Mouse (Mus musculus) CH12.LX (cell line): ENCODE data around the gene Zscan29. TPM values are rescaled to one million over a fixed set of nuclear protein-coding genes. Genes with fewer than 3 reads are reported as not detected.

Source experiments
- DNase-seq: peaks from one replicate; pipeline ENCODE4 v3.0.0-alpha.2; 2013; ENCODE audit errors: extremely low read depth
- H3K27ac ChIP-seq: 2 replicates; pipeline ENCODE4 v1.5.1; 2012; ENCODE audit warnings: low read depth, mild to moderate bottlenecking, control low read depth, moderate library complexity; ENCODE audit not compliant: insufficient read depth
- H3K27me3 ChIP-seq: replicated peaks from 2 replicates; pipeline ENCODE3; 2012; ENCODE audit warnings: inconsistent platforms
- H3K36me3 ChIP-seq, 2 experiments: replicated peaks in 1 of 2; 2 replicates each; pipeline versions ENCODE3 to v1.6.1; 2012; ENCODE audit warnings: inconsistent platforms in 1 of 2, low read length in 1 of 2, mild to moderate bottlenecking in 1 of 2, mixed read lengths in 1 of 2, moderate library complexity in 1 of 2; ENCODE audit not compliant: control insufficient read depth in 1 of 2, insufficient read depth in 1 of 2
- H3K4me1 ChIP-seq, 2 experiments: 2 replicates each; pipeline ENCODE4 v1.6.1; 2012; ENCODE audit warnings: inconsistent platforms in 1 of 2, moderate library complexity in 1 of 2; ENCODE audit not compliant: insufficient read depth in 2 of 2, control insufficient read depth in 1 of 2
- H3K4me2 ChIP-seq: 2 replicates; pipeline ENCODE4 v1.6.1; 2012; ENCODE audit warnings: low read depth, mild to moderate bottlenecking, control low read depth; ENCODE audit not compliant: poor library complexity, insufficient read depth, severe bottlenecking
- H3K4me3 ChIP-seq, 3 experiments: fragments of 150-350 bp in 1 of 3; sonication (generic) in 1 of 3; replicated peaks in 1 of 3; 2 replicates each; pipeline versions ENCODE3 to v1.5.1; 2011 to 2012; ENCODE audit warnings: low read depth in 2 of 3, low read length in 2 of 3, mild to moderate bottlenecking in 2 of 3, moderate library complexity in 2 of 3, control low read depth in 1 of 3, improper control_type of control experiment in 1 of 3, inconsistent platforms in 1 of 3, mixed read lengths in 1 of 3; ENCODE audit not compliant: poor library complexity in 1 of 3
- H3K79me2 ChIP-seq: replicated peaks from 2 replicates; pipeline ENCODE4 v1.6.1; 2012; ENCODE audit warnings: mild to moderate bottlenecking, moderate library complexity; ENCODE audit not compliant: control insufficient read depth, poor library complexity, insufficient read depth, severe bottlenecking; ENCODE audit errors: extremely low read depth
- H3K9ac ChIP-seq: 2 replicates; pipeline ENCODE4 v1.6.1; 2012; ENCODE audit warnings: low read depth, mild to moderate bottlenecking, control low read depth, moderate library complexity; ENCODE audit not compliant: insufficient read depth
- H3K9me3 ChIP-seq: replicated peaks from 2 replicates; pipeline ENCODE3; 2012; ENCODE audit warnings: low read length, inconsistent platforms, mixed read lengths
- BHLHE40 ChIP-seq: IDR thresholded peaks from 2 replicates; pipeline ENCODE4 v1.6.1; 2011; ENCODE audit warnings: mild to moderate bottlenecking, low read depth, low read length, improper control_type of control experiment
- CTCF ChIP-seq, 2 experiments: IDR thresholded peaks in 1 of 2; conservative IDR thresholded peaks in 1 of 2; 2 replicates each; pipeline ENCODE4 v1.5.1; 2011 to 2012; ENCODE audit warnings: low read depth in 2 of 2, low read length in 2 of 2, improper control_type of control experiment in 1 of 2, inconsistent platforms in 1 of 2, mild to moderate bottlenecking in 1 of 2, moderate library complexity in 1 of 2
- EP300 ChIP-seq: IDR thresholded peaks from 2 replicates; pipeline ENCODE4 v1.6.1; 2011; ENCODE audit warnings: low read length, improper control_type of control experiment
- GABPA ChIP-seq: IDR thresholded peaks from 2 replicates; pipeline ENCODE4 v1.6.1; 2012; ENCODE audit warnings: low read depth, low read length, improper control_type of control experiment, inconsistent platforms; ENCODE audit not compliant: insufficient replicate concordance
- HCFC1 ChIP-seq: IDR thresholded peaks from 2 replicates; pipeline ENCODE4 v1.6.1; 2012; ENCODE audit warnings: low read depth, mild to moderate bottlenecking, inconsistent platforms, low read length, improper control_type of control experiment
- KAT2A ChIP-seq: IDR thresholded peaks from 2 replicates; pipeline ENCODE4 v1.6.1; 2012; ENCODE audit warnings: low read length, improper control_type of control experiment, inconsistent platforms; ENCODE audit not compliant: insufficient replicate concordance
- MAFK ChIP-seq: IDR thresholded peaks from 2 replicates; pipeline ENCODE4 v1.6.1; 2011; ENCODE audit warnings: low read length, improper control_type of control experiment; ENCODE audit not compliant: insufficient replicate concordance
- RAD21 ChIP-seq: IDR thresholded peaks from 2 replicates; pipeline ENCODE4 v1.6.1; 2011; ENCODE audit warnings: low read depth, mild to moderate bottlenecking, low read length, improper control_type of control experiment, moderate library complexity
- SMC3 ChIP-seq: IDR thresholded peaks from 2 replicates; pipeline ENCODE4 v1.6.1; 2011; ENCODE audit warnings: low read depth, low read length, improper control_type of control experiment
- UBTF ChIP-seq: IDR thresholded peaks from 2 replicates; pipeline ENCODE4 v1.6.1; 2012; ENCODE audit warnings: low read depth, mild to moderate bottlenecking, inconsistent platforms, low read length, improper control_type of control experiment, moderate library complexity
- USF1 ChIP-seq: IDR thresholded peaks from 2 replicates; pipeline ENCODE4 v1.6.1; 2014; ENCODE audit warnings: low read depth, mild to moderate bottlenecking, inconsistent platforms, low read length, improper control_type of control experiment
- ZC3H11A ChIP-seq: IDR thresholded peaks from 2 replicates; pipeline ENCODE4 v1.6.1; 2012; ENCODE audit warnings: low read depth, mild to moderate bottlenecking, inconsistent platforms, low read length, improper control_type of control experiment
- ZKSCAN1 ChIP-seq: IDR thresholded peaks from 2 replicates; pipeline ENCODE4 v1.6.1; 2012; ENCODE audit warnings: low read depth, inconsistent platforms, low read length, improper control_type of control experiment, borderline replicate concordance
- dilution Hi-C: fragments of 300-500 bp; cut with MboI; formaldehyde crosslinking; loops from 2 replicates; pipeline ENCODE4 v1.14.3; 2020; ENCODE audit warnings: low sequenced_read_pairs; ENCODE audit not compliant: extremely low pct_unique_long_range_greater_than_20kb, extremely low pct_ligation_motif_present
- in situ Hi-C: fragments of 300-500 bp; cut with MboI; formaldehyde crosslinking; loops from 3 replicates; pipeline ENCODE4 v1.14.3; 2019; ENCODE audit warnings: low sequenced_read_pairs, low pct_ligation_motif_present, low pct_unique_long_range_greater_than_20kb, mixed read lengths
- polyA plus RNA-seq: library from polyadenylated mRNA; unstranded; fragments of >175 nt; gene quantifications from 2 replicates; pipeline ENCODE4 v1.2.1, GENCODE M21; 2012; ENCODE audit warnings: low read depth; ENCODE audit not compliant: insufficient read length
- total RNA-seq, 2 experiments: library from RNA; depleted of rRNA; stranded (reverse); fragments of 300-350 nt in 1 of 2; fragments of >200 nt in 1 of 2; gene quantifications; 2 replicates each; pipeline ENCODE4 v1.2.3; 2012 to 2014

Gene Zscan29
- total and polyA plus RNA-seq, 3 experiments, result 4.9 to 7.3 (median 6.8) TPM

- in situ Hi-C loops, result no loop called here
- peaks cover 47 to 78% of the 10 kb centered on the region in 2 experiments for H3K36me3 ChIP-seq
Observed at GRCm38 (mm10) chr2:121183431-121183830, 12.5 kb upstream of the Zscan29 start.

GRCm38 (mm10) chr2:121178828-121179479, 8.0 kb upstream of the Zscan29 start:
- Histone ChIP-seq H3K4me1 (peaks cover 0 to 9% of the 10 kb centered on the region in 2 experiments; a peak in 1 of 4 replicates), H3K4me3 (no peak overlapping the region), H3K9ac (no peak overlapping the region), H3K79me2 (no peaks in the 10 kb centered on the region), H3K27me3 (no peaks in the 10 kb centered on the region), H3K4me2 (no peak overlapping the region), H3K36me3 (peaks cover 49 to 83% of the 10 kb centered on the region in 2 experiments), H3K27ac (no peak overlapping the region), H3K9me3 (no peaks in the 10 kb centered on the region)
- TF ChIP-seq MAFK, result no peak
- peak in 1 of 2 experiments; percentile 44; a peak in 2 of 4 replicates for TF ChIP-seq CTCF (conservative IDR thresholded peaks at IDR 0.05 in 1 of 2, IDR thresholded peaks at IDR 0.05 in 1 of 2; ENCODE audit: low read depth in 2 of 2, low read length in 2 of 2)
- TF ChIP-seq RAD21, result peak; percentile 17
- in situ Hi-C loops (no loop called here), dilution Hi-C loops (no loop called here)
- no peak for DNase-seq

More at GRCm38 (mm10) chr2:121183431-121183830, 12.5 kb upstream of the Zscan29 start:
- Histone ChIP-seq H3K4me2 (no peak overlapping the region), H3K4me1 (no peaks in the 10 kb centered on the region), H3K27ac (no peak overlapping the region)
- dilution Hi-C loops, result no loop called here
- TF ChIP-seq GABPA, result no peak
- TF ChIP-seq EP300, result no peak
- TF ChIP-seq USF1, result no peak
- no peak for TF ChIP-seq ZC3H11A
- no peak for TF ChIP-seq ZKSCAN1
- TF ChIP-seq KAT2A, result no peak
- no peak for TF ChIP-seq SMC3
- TF ChIP-seq, all 38 proteins: peak for 0
- H3K4me3 ChIP-seq, result no peak overlapping the region
- H3K9me3 ChIP-seq, result no peaks in the 10 kb centered on the region
- no peaks in the 10 kb centered on the region for H3K79me2 ChIP-seq
- no peaks in the 10 kb centered on the region for H3K27me3 ChIP-seq
- DNase-seq, result no peak
- H3K9ac ChIP-seq, result no peak overlapping the region

GRCm38 (mm10) chr2:121170481-121170971, 399 bp downstream of the Zscan29 start, which contains the start of gene Tubgcp4:
TSS of gene Tubgcp4 (plus strand) at chr2:121170654.
- in situ Hi-C loops, result no loop called here
- H3K36me3 ChIP-seq, result peaks cover 26 to 50% of the 10 kb centered on the region in 2 experiments
- H3K9ac ChIP-seq, result peak within 1 kb of the TSS; percentile 87
- no peaks in the 10 kb centered on the region for H3K9me3 ChIP-seq
- peak within 1 kb of the TSS; percentile 94 for H3K4me2 ChIP-seq
- dilution Hi-C loops, result no loop called here
- peaks cover 24% of the 10 kb centered on the region for H3K79me2 ChIP-seq
- peak; percentile 46 for DNase-seq
- H3K4me1 ChIP-seq, result peaks cover 4 to 32% of the 10 kb centered on the region in 2 experiments; a peak in 3 of 4 replicates
- peak within 1 kb of the TSS; percentile 46 for H3K27ac ChIP-seq
- no peaks in the 10 kb centered on the region for H3K27me3 ChIP-seq
- peak within 1 kb of the TSS; percentile 55 to 87 (median 70) for H3K4me3 ChIP-seq
- TF ChIP-seq BHLHE40 (no peak), HCFC1 (0 out of 2 replicates have a peak, but pooled peaks have one; percentile 2), UBTF (peak; percentile 15)
